Mouse (Mus musculus): Measurements from ENCODE around the gene Nanp. TPM values are rescaled to one million over a fixed set of nuclear protein-coding genes. Genes with fewer than 3 reads are reported as not detected.

Nanp gene
- polyA plus RNA-seq, 1 experiment from 2014 or later, result 47.7 TPM

GRCm38 (mm10) chr2:151021158-151021557 lies 18.0 kb downstream of the Nanp start:
- no peaks in the 10 kb centered on the region for H3K4me1 ChIP-seq (ENCODE audit: control insufficient read depth, low read depth, low read length)
- no peak overlapping the region for H3K4me3 ChIP-seq (ENCODE audit: low read depth, low read length)
- 79% methylated on average over 10 of the region's 10 CpGs for WGBS (ENCODE audit: insufficient replicate concordance)
- H3K4me2 ChIP-seq (ENCODE audit: low read depth, low read length), result no peak overlapping the region
- H3K36me3 ChIP-seq (ENCODE audit: control insufficient read depth, insufficient read depth), result peaks cover 5% of the 10 kb centered on the region; the same call in 1 of the 2 replicates
- no peak overlapping the region for H3K27ac ChIP-seq (ENCODE audit: low read length)
- no peak overlapping the region for H3K9ac ChIP-seq (ENCODE audit: low read depth, low read length)
- no peaks in the 10 kb centered on the region for H3K27me3 ChIP-seq (ENCODE audit: control insufficient read depth, insufficient read depth, low read depth, low read length)
- no peaks in the 10 kb centered on the region for H3K9me3 ChIP-seq (replicated peaks; ENCODE audit: control insufficient read depth, low read length)
- no peak for ATAC-seq (ENCODE audit: low read depth)

- H3K36me3 ChIP-seq (ENCODE audit: control insufficient read depth, insufficient read depth), result no peaks in the 10 kb centered on the region
- WGBS (ENCODE audit: insufficient replicate concordance), result 40% methylated on average over 2 of the region's 2 CpGs
- H3K9me3 ChIP-seq (replicated peaks; ENCODE audit: control insufficient read depth, low read length), result no peaks in the 10 kb centered on the region
- no peak overlapping the region for H3K4me2 ChIP-seq (ENCODE audit: low read depth, low read length)
- no peaks in the 10 kb centered on the region for H3K27me3 ChIP-seq (ENCODE audit: control insufficient read depth, insufficient read depth, low read depth, low read length)
- no peak for ATAC-seq (ENCODE audit: low read depth)
- no peak overlapping the region for H3K27ac ChIP-seq (ENCODE audit: low read length)
- H3K4me1 ChIP-seq (ENCODE audit: control insufficient read depth, low read depth, low read length), result peaks cover 12% of the 10 kb centered on the region
- H3K9ac ChIP-seq (ENCODE audit: low read depth, low read length), result no peak overlapping the region
- H3K4me3 ChIP-seq (ENCODE audit: low read depth, low read length), result no peak overlapping the region
These were observed 23.9 kb downstream of the Nanp start for GRCm38 (mm10) chr2:151015316-151015715.

GRCm38 (mm10) chr2:151011273-151011672 lies 27.9 kb downstream of the Nanp start:
- no peaks in the 10 kb centered on the region for H3K9me3 ChIP-seq (replicated peaks; ENCODE audit: control insufficient read depth, low read length)
- peak; percentile 67 for ATAC-seq (ENCODE audit: low read depth)
- H3K4me1 ChIP-seq (ENCODE audit: control insufficient read depth, low read depth, low read length), result peaks cover 41% of the 10 kb centered on the region
- no peaks in the 10 kb centered on the region for H3K27me3 ChIP-seq (ENCODE audit: control insufficient read depth, insufficient read depth, low read depth, low read length)
- peak overlapping the region; percentile 16; the same call in 1 of the 2 replicates for H3K4me3 ChIP-seq (ENCODE audit: low read depth, low read length)
- 22% methylated on average over 1 of the region's 1 CpGs for WGBS (ENCODE audit: insufficient replicate concordance)
- H3K4me2 ChIP-seq (ENCODE audit: low read depth, low read length), result peak overlapping the region; percentile 62
- peak overlapping the region; percentile 91 for H3K27ac ChIP-seq (ENCODE audit: low read length)
- H3K36me3 ChIP-seq (ENCODE audit: control insufficient read depth, insufficient read depth), result no peaks in the 10 kb centered on the region
- peak overlapping the region; percentile 38 for H3K9ac ChIP-seq (ENCODE audit: low read depth, low read length)

GRCm38 (mm10) chr2:151009515-151010085 lies 29.6 kb downstream of the Nanp start:
- Histone ChIP-seq H3K4me2 (ENCODE audit: low read depth, low read length) (peak overlapping the region; percentile 90), H3K9ac (ENCODE audit: low read depth, low read length) (peak overlapping the region; percentile 10; the same call in 1 of the 2 replicates), H3K4me1 (ENCODE audit: control insufficient read depth, low read depth, low read length) (peaks cover 52% of the 10 kb centered on the region), H3K9me3 (replicated peaks; ENCODE audit: control insufficient read depth, low read length) (no peaks in the 10 kb centered on the region), H3K36me3 (ENCODE audit: control insufficient read depth, insufficient read depth) (no peaks in the 10 kb centered on the region), H3K27me3 (ENCODE audit: control insufficient read depth, insufficient read depth, low read depth, low read length) (no peaks in the 10 kb centered on the region), H3K27ac (ENCODE audit: low read length) (peak overlapping the region; percentile 91), H3K4me3 (ENCODE audit: low read depth, low read length) (peak overlapping the region; percentile 98)
- 33% methylated on average over 1 of the region's 1 CpGs for WGBS (ENCODE audit: insufficient replicate concordance)
- peak; percentile 4; the same call in 1 of the 2 replicates for ATAC-seq (ENCODE audit: low read depth)

GRCm38 (mm10) chr2:151008939-151009509 lies 30.2 kb downstream of the Nanp start:
- no peaks in the 10 kb centered on the region for H3K9me3 ChIP-seq (replicated peaks; ENCODE audit: control insufficient read depth, low read length)
- H3K9ac ChIP-seq (ENCODE audit: low read depth, low read length), result peak overlapping the region; percentile 97
- H3K27me3 ChIP-seq (ENCODE audit: control insufficient read depth, insufficient read depth, low read depth, low read length), result no peaks in the 10 kb centered on the region
- peak overlapping the region; percentile 91 for H3K27ac ChIP-seq (ENCODE audit: low read length)
- WGBS (ENCODE audit: insufficient replicate concordance), result under 1% methylated on average over 56 of the region's 57 CpGs
- H3K36me3 ChIP-seq (ENCODE audit: control insufficient read depth, insufficient read depth), result no peaks in the 10 kb centered on the region
- H3K4me1 ChIP-seq (ENCODE audit: control insufficient read depth, low read depth, low read length), result peaks cover 57% of the 10 kb centered on the region
- H3K4me2 ChIP-seq (ENCODE audit: low read depth, low read length), result peak overlapping the region; percentile 90
- ATAC-seq (ENCODE audit: low read depth), result peak; percentile 85
- peak overlapping the region; percentile 98 for H3K4me3 ChIP-seq (ENCODE audit: low read depth, low read length)

GRCm38 (mm10) chr2:151008517-151008932 lies 30.7 kb downstream of the Nanp start:
- peak; percentile 38 for ATAC-seq (ENCODE audit: low read depth)
- WGBS (ENCODE audit: insufficient replicate concordance), result under 1% methylated on average over 21 of the region's 21 CpGs
- Histone ChIP-seq H3K27me3 (ENCODE audit: control insufficient read depth, insufficient read depth, low read depth, low read length) (no peaks in the 10 kb centered on the region), H3K4me3 (ENCODE audit: low read depth, low read length) (peak overlapping the region; percentile 98), H3K27ac (ENCODE audit: low read length) (peak overlapping the region; percentile 86), H3K9me3 (replicated peaks; ENCODE audit: control insufficient read depth, low read length) (no peaks in the 10 kb centered on the region), H3K4me2 (ENCODE audit: low read depth, low read length) (peak overlapping the region; percentile 90), H3K4me1 (ENCODE audit: control insufficient read depth, low read depth, low read length) (peaks cover 61% of the 10 kb centered on the region), H3K9ac (ENCODE audit: low read depth, low read length) (peak overlapping the region; percentile 97), H3K36me3 (ENCODE audit: control insufficient read depth, insufficient read depth) (no peaks in the 10 kb centered on the region)

- peak overlapping the region; percentile 98 for H3K4me3 ChIP-seq (ENCODE audit: low read depth, low read length)
- H3K4me1 ChIP-seq (ENCODE audit: control insufficient read depth, low read depth, low read length), result peaks cover 61% of the 10 kb centered on the region
- peak overlapping the region; percentile 86 for H3K27ac ChIP-seq (ENCODE audit: low read length)
- H3K36me3 ChIP-seq (ENCODE audit: control insufficient read depth, insufficient read depth), result no peaks in the 10 kb centered on the region
- H3K9me3 ChIP-seq (replicated peaks; ENCODE audit: control insufficient read depth, low read length), result no peaks in the 10 kb centered on the region
- peak overlapping the region; percentile 90 for H3K4me2 ChIP-seq (ENCODE audit: low read depth, low read length)
- ATAC-seq (ENCODE audit: low read depth), result no peak
- WGBS (ENCODE audit: insufficient replicate concordance), result 28% methylated on average over 6 of the region's 6 CpGs
- peak overlapping the region; percentile 97 for H3K9ac ChIP-seq (ENCODE audit: low read depth, low read length)
- no peaks in the 10 kb centered on the region for H3K27me3 ChIP-seq (ENCODE audit: control insufficient read depth, insufficient read depth, low read depth, low read length)
These were observed 31.2 kb downstream of the Nanp start for GRCm38 (mm10) chr2:151008006-151008405.

- no peaks in the 10 kb centered on the region for H3K27me3 ChIP-seq (ENCODE audit: control insufficient read depth, insufficient read depth, low read depth, low read length)
- no peaks in the 10 kb centered on the region for H3K36me3 ChIP-seq (ENCODE audit: control insufficient read depth, insufficient read depth)
- no peaks in the 10 kb centered on the region for H3K9me3 ChIP-seq (replicated peaks; ENCODE audit: control insufficient read depth, low read length)
- 68% methylated on average over 5 of the region's 5 CpGs for WGBS (ENCODE audit: insufficient replicate concordance)
- peaks cover 62% of the 10 kb centered on the region for H3K4me1 ChIP-seq (ENCODE audit: control insufficient read depth, low read depth, low read length)
- no peak for ATAC-seq (ENCODE audit: low read depth)
- H3K4me3 ChIP-seq (ENCODE audit: low read depth, low read length), result no peak overlapping the region
- peak overlapping the region; percentile 0 for H3K4me2 ChIP-seq (ENCODE audit: low read depth, low read length)
- no peak overlapping the region for H3K27ac ChIP-seq (ENCODE audit: low read length)
- H3K9ac ChIP-seq (ENCODE audit: low read depth, low read length), result no peak overlapping the region
These were observed 32.8 kb downstream of the Nanp start for GRCm38 (mm10) chr2:151006281-151006945.

- Histone ChIP-seq H3K4me1 (ENCODE audit: control insufficient read depth, low read depth, low read length) (peaks cover 46% of the 10 kb centered on the region), H3K4me2 (ENCODE audit: low read depth, low read length) (peak overlapping the region; percentile 15), H3K9ac (ENCODE audit: low read depth, low read length) (peak overlapping the region; percentile 6; the same call in 1 of the 2 replicates), H3K36me3 (ENCODE audit: control insufficient read depth, insufficient read depth) (no peaks in the 10 kb centered on the region), H3K9me3 (replicated peaks; ENCODE audit: control insufficient read depth, low read length) (no peaks in the 10 kb centered on the region), H3K4me3 (ENCODE audit: low read depth, low read length) (no peak overlapping the region), H3K27ac (ENCODE audit: low read length) (peak overlapping the region; percentile 2), H3K27me3 (ENCODE audit: control insufficient read depth, insufficient read depth, low read depth, low read length) (no peaks in the 10 kb centered on the region)
- 61% methylated on average over 10 of the region's 10 CpGs for WGBS (ENCODE audit: insufficient replicate concordance)
- peak; percentile 7 for ATAC-seq (ENCODE audit: low read depth)
These were observed 34.8 kb downstream of the Nanp start for GRCm38 (mm10) chr2:151004390-151004789.
